Mouse (Mus musculus) c-Kit-positive CD71-negative TER-119-negative erythroid progenitor cells, embryonic 14.5 days (primary cell): ENCODE measurements around the gene Zswim3.

Experiments used
- DNase-seq: peaks from one replicate; pipeline ENCODE4 v3.0.0-alpha.2; 2013; ENCODE audit warnings: low read depth

Zswim3 gene

GRCm38 (mm10) chr2:164804533-164805331 is at the start of gene Zswim3, which contains the start of gene Acot8:
Gene Zswim3 (plus strand): TSS chr2:164805098.
Gene Acot8 (minus strand): TSS chr2:164804882.
- DNase-seq: peak; percentile 100

GRCm38 (mm10) chr2:164757841-164758240 is 47.1 kb upstream of the Zswim3 start:
- DNase-seq: no peak

- DNase-seq: no peak
Observed at GRCm38 (mm10) chr2:164758692-164759091, 46.2 kb upstream of the Zswim3 start.

DNA sequence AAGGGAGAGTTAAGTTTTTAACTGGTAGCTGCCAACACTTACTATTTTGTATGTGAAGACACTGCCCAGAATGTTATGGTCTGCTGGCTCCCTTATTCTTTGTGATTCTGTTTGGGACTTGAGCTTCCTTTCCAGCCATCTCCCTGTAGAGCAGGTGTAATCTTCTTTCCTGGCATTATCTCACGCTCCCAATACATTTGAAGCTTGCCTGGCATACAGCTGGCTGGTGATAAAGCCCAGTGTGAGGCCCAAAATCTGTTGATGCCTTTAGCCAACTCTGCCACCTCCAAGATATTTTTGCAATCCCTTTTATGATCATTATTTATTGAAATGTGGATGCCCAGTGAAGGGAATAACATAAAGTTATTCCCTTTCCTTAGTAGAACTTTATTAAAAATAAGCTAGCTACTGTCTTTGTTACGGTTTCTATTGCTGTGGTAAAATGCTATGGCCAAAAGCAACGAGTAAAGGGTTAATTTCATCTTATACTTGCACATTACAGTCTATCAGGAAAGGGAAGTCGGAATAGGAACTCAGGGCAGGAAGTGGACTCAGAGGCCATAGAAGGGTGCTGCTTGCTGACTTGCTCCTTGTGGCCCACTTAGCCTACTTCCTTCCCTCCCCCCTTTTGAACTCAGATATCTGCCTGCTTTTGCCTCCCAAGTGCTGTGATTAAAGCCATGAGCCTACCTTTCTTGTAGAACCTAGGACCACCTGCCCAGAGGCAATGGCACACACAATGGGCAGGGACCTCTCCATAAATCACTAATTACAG is 44.7 kb upstream of the Zswim3 start:
- no peak for DNase-seq

- DNase-seq: no peak
Observed at GRCm38 (mm10) chr2:164761502-164761901, 43.4 kb upstream of the Zswim3 start.

GRCm38 (mm10) chr2:164761971-164762370 is 42.9 kb upstream of the Zswim3 start:
- no peak for DNase-seq

GRCm38 (mm10) chr2:164762593-164762992 is 42.3 kb upstream of the Zswim3 start:
- DNase-seq: no peak

DNA sequence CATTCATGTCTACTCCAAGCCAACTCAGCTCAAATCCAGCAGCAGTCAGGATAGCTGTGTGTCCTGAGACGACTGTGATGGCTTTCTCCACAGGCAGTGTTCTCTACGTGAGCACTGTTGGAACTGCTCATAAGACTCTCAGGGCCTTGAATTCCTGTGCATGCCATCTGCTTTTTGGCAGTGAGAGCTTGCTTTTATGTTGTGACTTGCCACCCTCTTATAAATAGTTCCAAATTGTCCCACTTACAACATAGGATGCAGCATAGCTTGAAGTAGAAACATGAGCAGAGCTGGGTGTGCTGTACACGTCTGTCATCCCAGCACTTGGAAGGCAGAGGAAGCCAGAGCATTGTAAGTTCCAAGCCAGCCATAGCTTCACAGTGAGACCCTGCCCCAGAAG is 39.1 kb upstream of the Zswim3 start:
- DNase-seq: no peak

GRCm38 (mm10) chr2:164767812-164768540 is 36.9 kb upstream of the Zswim3 start:
- no peak for DNase-seq

DNA sequence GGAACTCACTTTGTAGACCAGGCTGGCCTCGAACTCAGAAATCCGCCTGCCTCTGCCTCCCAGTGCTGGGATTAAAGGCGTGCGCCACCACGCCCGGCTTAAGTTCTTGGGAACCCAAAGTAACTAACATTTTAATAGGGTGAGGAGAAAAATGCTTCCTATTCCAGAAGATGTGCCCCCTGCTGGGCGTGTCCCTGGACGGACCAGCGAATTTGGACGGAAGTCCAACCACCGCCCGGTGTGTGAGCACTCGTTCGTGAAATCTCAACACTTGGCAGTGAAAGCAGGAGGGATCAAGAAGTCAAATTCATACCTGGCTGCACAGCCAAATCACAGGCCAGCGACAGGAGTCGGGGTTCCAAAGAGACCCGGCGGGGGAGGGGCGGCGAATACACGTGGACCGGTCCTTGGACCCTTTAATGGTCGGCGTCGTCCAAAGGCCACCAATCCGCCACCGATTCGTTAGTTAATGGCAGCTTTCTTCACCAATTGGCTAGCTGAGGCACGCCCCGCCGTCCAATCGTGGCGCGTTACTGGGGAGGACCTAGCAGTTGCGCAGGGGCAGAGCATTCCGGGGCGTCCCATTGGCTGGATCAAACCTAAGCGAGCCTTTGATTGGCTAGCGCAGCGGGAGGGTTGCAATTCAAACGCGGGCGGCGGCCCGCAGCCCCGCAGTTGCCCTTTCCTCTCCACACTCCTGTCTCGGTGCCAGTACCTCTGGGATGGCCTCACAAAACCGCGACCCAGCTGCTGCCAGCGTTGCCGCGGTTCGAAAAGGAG is 35.5 kb upstream of the Zswim3 start, which contains the start of gene Ube2c:
Gene Ube2c (plus strand): TSS at position 641 of the 780 bp plus-strand sequence.
- DNase-seq: peak; percentile 97

DNA sequence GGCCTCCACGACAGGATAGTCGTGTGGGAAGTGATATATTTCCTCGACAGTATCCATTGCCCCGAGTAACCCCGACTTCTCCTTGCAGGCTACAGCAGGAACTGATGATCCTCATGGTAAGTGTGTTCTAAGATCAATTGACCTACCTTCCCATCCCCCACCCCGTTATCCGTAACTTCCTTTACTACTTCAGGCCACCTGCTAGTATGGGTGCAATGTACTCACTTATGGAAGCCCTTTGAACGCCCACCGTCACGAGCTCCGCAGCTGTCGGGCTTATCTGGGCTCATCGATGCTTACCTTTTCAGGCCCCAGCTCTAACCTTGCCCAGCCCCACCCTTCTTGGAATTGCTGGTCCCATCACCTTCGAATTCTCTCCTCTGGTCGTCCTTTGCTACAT is 34.6 kb upstream of the Zswim3 start:
- DNase-seq: no peak

DNA sequence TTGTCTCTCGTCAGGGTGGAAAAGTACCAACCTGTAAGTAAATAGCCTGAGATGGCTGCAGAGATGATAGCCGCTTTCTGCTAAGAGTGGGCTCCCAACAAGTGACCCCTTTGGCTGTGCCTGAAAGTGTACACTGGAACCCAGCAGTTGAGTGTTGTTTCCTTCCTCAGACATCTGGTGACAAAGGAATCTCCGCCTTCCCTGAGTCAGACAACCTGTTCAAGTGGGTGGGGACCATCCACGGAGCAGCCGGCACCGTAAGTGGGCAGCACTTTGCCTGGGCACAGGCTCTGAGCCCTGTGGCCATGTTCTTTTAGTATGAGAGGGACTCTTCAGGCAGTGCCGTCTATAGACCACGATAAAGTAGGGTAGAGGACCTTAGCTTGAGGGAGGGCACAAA is 33.8 kb upstream of the Zswim3 start:
- no peak for DNase-seq

- no peak for DNase-seq
Observed at GRCm38 (mm10) chr2:164773229-164773988, 31.5 kb upstream of the Zswim3 start.

GRCm38 (mm10) chr2:164773989-164774364 is 30.9 kb upstream of the Zswim3 start:
- DNase-seq: no peak

DNA sequence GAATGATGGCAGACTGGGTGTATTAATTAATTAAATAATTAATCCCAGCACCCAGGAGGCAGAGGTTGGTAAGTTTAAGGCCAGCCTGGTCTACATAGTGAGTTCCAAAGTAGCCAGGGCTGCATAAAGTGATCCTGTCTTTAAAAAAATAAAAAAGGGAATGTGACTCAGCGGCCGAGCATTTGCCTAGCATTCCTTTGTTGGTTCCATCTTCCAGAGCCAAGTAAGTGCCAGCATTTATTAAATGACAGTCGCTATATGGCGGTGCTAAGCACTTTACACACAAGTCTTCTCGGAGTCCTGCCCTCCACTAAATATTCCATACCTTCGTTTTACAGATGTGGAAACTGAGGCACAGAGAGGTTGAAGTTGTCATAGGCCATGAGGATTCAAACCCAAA is 28.8 kb upstream of the Zswim3 start:
- no peak for DNase-seq

DNA sequence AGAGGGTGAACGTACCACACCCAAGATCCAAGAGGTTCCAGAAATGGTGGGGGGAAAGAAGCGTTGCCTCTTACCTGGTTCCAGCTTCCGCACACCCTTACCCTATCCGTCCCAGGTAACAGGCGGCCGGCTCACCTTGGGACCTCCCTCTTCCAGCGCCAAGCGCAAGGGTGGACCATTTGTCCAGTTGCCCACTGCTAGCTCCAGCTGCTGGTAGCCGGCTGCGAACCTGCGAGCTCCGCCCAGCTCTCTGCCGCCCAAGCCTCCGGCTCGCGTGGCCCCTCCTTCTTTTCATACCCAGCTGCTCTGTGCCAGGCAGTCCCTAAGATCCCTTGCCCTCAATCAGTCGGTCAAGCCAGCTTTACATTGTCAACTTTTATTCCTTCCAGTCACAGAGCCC is 28.1 kb upstream of the Zswim3 start:
- DNase-seq: no peak

DNA sequence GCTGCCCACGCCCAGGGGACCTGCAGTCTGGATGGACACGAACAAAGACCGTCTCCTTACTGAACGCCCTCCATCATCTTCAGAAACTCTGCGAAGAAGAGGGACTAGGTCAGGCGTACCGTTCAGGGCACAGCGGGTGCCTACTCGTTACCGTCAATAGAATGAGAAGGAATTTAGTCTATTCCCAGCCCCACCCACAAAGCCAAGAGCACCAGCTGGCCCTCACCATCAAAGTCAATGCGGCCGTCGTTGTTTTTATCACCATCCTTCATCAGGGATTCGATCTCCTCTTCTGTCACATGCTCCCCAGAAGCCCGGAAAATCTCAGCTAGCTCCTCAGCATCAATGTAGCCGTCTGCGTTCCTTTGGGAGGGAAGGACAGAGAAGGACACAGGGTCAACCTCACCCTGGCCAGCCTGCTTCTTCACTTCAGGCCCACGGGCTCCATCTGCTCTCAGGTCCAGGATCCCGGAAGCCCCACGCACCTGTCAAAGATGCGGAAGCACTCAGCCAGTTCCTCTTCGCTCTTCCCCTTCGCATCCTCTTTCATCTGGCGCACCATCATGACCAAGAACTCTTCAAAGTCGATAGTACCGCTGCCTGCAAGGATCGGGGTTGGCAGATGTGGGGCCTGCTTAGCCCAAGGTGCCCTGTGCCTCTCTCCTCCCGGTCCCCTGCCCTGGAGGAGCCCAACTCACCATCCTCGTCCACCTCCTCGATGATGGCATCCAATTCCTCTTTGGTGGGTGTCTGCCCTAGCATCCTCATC is 27.5 kb upstream of the Zswim3 start:
- no peak for DNase-seq

- DNase-seq: no peak
Observed at GRCm38 (mm10) chr2:164778015-164778287, 26.9 kb upstream of the Zswim3 start.

- DNase-seq: no peak
Observed at GRCm38 (mm10) chr2:164778809-164779208, 26.1 kb upstream of the Zswim3 start.

- DNase-seq: no peak
Observed at GRCm38 (mm10) chr2:164779481-164780086, 25.3 kb upstream of the Zswim3 start, which contains the start of gene Tnnc2. Gene Tnnc2 (minus strand): TSS chr2:164779967.
